Mouse (Mus musculus): ENCODE data around the gene Rfx4. TPM values are rescaled to one million over a fixed set of nuclear protein-coding genes. Genes with fewer than 3 reads are reported as not detected.

Rfx4 gene
- polyA plus RNA-seq, 1 experiment from 2014 or later, result 0.14 TPM

GRCm38 (mm10) chr10:84858806-84859496, 103.1 kb downstream of the Rfx4 start:
- no peak for ATAC-seq (replicated peaks; ENCODE audit: low FRiP score)
- Histone ChIP-seq H3K4me1 (0 out of 2 replicates have a peak, but pooled peaks cover 7% of the 10 kb centered on the region), H3K4me3 (replicated peaks) (no peak overlapping the region), H3K27ac (no peak overlapping the region), H3K36me3 (no peaks in the 10 kb centered on the region), H3K27me3 (peaks cover 5% of the 10 kb centered on the region; the same call in 1 of the 2 replicates), H3K9ac (no peak overlapping the region), H3K9me3 (replicated peaks) (no peaks in the 10 kb centered on the region), H3K4me2 (no peak overlapping the region; the same call in 1 of the 2 replicates)
- 23% methylated on average over 14 of the region's 14 CpGs for WGBS

DNA sequence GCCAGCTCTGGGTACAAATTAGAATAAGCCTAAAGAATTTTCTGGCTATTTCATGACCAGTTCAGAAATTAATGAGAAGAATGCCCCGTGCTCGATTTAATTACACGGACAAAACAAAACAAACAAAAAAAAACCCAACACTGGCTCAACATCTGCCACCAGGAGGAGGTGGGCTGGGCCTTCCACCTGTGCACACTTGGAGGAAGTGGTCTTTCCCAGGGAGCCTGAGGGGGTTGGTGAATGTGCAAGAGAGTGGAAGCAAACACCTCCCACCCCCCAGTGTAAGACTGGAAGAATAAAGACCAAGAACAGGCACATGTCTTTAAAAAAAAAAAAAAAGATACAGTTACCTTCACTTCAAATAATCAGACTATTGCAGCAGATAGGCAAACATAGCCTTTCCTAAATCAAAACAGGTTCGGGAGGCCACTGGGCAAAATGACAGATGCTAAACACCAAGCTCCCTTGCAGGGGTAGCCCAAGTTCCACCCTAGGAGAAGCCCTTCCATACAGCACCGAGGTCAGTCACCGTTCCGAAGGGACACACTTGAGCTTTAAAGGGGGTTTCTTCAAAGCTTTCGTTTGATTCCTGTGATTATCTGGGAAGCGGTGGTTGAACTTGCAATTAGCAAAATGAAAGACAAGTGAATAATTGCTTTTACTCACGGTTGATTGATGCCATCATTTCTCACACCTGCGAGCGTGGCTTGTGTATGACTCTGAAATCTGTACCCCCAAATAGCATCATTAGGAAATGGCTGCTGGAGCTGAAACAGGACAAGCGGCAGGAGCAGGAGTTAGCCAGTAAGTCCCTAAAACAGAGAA, 103.9 kb downstream of the Rfx4 start:
- Histone ChIP-seq H3K27ac (no peak overlapping the region), H3K4me3 (replicated peaks) (no peak overlapping the region)
- 40% methylated on average over 13 of the region's 13 CpGs for WGBS

DNA sequence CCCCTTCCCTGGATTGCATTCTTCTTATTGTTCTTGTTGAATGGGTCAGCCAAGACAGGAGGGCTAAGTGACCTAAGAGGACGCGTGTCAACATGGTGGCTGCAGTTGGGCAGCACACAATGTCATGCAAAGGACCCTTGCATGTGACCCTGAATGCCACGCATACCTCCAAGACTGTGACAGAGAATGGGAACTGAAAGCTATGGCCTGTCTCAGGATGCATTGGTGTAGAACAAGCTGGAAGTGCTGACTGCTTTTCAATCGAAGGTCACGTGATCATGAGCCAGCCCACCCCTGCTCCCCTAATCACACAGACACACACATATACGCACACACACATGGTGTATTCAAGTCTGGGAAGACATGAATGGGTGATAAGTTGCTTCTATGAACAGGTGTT, 107.6 kb downstream of the Rfx4 start:
- ATAC-seq (replicated peaks; ENCODE audit: low FRiP score), result no peak

More for the DNA sequence above, 103.9 kb downstream of the Rfx4 start:
- H3K27me3 ChIP-seq, result peaks cover 5% of the 10 kb centered on the region; the same call in 1 of the 2 replicates
- 0 out of 2 replicates have a peak, but pooled peaks cover 7% of the 10 kb centered on the region for H3K4me1 ChIP-seq
- ATAC-seq (replicated peaks; ENCODE audit: low FRiP score), result no peak
- H3K36me3 ChIP-seq, result no peaks in the 10 kb centered on the region
- H3K4me2 ChIP-seq, result no peak overlapping the region
- no peak overlapping the region for H3K9ac ChIP-seq
- H3K9me3 ChIP-seq (replicated peaks), result no peaks in the 10 kb centered on the region

GRCm38 (mm10) chr10:84867577-84867976, 111.7 kb downstream of the Rfx4 start:
- no peak overlapping the region for H3K4me3 ChIP-seq (replicated peaks)
- H3K4me1 ChIP-seq, result no peaks in the 10 kb centered on the region
- no peaks in the 10 kb centered on the region for H3K36me3 ChIP-seq
- no peak overlapping the region for H3K4me2 ChIP-seq
- H3K9ac ChIP-seq, result no peak overlapping the region
- H3K9me3 ChIP-seq (replicated peaks), result no peaks in the 10 kb centered on the region
- no peak for ATAC-seq (replicated peaks; ENCODE audit: low FRiP score)
- H3K27me3 ChIP-seq, result no peaks in the 10 kb centered on the region
- H3K27ac ChIP-seq, result no peak overlapping the region
- 84% methylated on average over 7 of the region's 7 CpGs for WGBS

More for the DNA sequence above, 107.6 kb downstream of the Rfx4 start:
- WGBS, result 93% methylated on average over 6 of the region's 6 CpGs
- Histone ChIP-seq H3K27ac (no peak overlapping the region), H3K4me2 (no peak overlapping the region), H3K36me3 (no peaks in the 10 kb centered on the region), H3K4me1 (0 out of 2 replicates have a peak, but pooled peaks cover 7% of the 10 kb centered on the region), H3K27me3 (peaks cover 5% of the 10 kb centered on the region; the same call in 1 of the 2 replicates), H3K4me3 (replicated peaks) (no peak overlapping the region), H3K9me3 (replicated peaks) (no peaks in the 10 kb centered on the region), H3K9ac (no peak overlapping the region)

DNA sequence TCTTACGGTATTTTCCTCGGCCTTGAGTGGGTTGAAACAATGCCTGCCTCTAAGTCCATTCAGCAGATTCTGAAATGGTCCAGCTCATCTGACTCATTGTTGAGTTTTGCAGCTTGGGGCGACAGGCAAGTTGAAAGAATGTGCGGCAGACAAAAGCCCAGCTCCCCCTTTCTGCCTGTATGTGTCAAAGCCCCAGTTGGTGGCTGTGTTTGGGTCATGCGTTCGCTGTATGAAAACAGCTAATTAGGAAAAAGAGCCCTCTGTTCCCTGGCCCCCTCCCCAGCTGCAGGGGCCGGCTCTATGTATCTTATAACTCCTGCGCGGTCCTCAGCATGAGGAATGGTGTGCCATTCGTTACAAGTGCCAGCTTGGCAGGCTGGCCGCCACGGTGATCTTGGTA, 115.4 kb downstream of the Rfx4 start:
- H3K9me3 ChIP-seq (replicated peaks), result no peaks in the 10 kb centered on the region
- H3K36me3 ChIP-seq, result no peaks in the 10 kb centered on the region
- WGBS, result 75% methylated on average over 12 of the region's 12 CpGs
- H3K27me3 ChIP-seq, result no peaks in the 10 kb centered on the region
- H3K4me2 ChIP-seq, result no peak overlapping the region
- ATAC-seq (replicated peaks; ENCODE audit: low FRiP score), result no peak
- no peak overlapping the region for H3K4me3 ChIP-seq (replicated peaks)
- no peak overlapping the region for H3K27ac ChIP-seq
- no peak overlapping the region for H3K9ac ChIP-seq
- H3K4me1 ChIP-seq, result no peaks in the 10 kb centered on the region

GRCm38 (mm10) chr10:84871921-84872320, 116.1 kb downstream of the Rfx4 start:
- no peaks in the 10 kb centered on the region for H3K36me3 ChIP-seq
- WGBS, result 44% methylated on average over 4 of the region's 4 CpGs

DNA sequence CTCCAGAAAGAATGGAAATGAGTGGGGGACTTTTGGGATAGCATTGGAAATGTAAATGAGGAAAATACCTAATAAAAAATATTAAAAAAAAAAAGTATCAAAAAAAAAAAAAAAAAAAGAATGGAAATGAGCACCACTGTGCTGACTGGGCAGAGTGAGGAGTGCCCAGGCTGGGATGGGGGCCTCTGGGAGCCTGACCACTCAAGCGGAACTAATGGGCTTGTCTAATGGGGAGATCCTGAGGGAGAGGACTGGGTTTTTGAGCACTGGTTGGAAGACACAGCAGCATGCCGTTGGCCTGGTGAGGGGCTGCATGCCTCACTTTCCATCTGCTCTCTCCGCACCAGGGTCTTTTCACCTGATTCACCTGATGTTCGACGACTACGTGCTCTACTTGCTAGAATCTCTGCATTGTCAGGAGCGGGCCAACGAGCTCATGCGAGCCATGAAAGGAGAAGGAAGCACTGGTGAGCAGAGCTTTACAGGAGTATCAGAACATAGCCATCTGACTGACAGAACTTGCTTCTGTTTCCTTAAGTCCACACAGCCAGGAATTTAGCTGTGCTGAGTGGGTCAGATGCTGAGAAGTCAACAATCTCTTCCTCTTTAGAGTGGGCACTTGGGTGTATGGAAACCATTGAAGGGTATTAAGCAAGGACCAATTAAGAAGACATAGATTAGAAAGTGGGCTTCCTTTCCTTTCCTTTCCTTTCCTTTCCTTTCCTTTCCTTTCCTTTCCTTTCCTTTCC, 124.1 kb downstream of the Rfx4 start:
- H3K4me2 ChIP-seq, result no peak overlapping the region

More at GRCm38 (mm10) chr10:84871921-84872320, 116.1 kb downstream of the Rfx4 start:
- Histone ChIP-seq H3K27me3 (no peaks in the 10 kb centered on the region), H3K4me2 (no peak overlapping the region), H3K4me1 (no peaks in the 10 kb centered on the region), H3K4me3 (replicated peaks) (no peak overlapping the region), H3K9me3 (replicated peaks) (no peaks in the 10 kb centered on the region), H3K27ac (no peak overlapping the region), H3K9ac (no peak overlapping the region)
- no peak for ATAC-seq (replicated peaks; ENCODE audit: low FRiP score)

GRCm38 (mm10) chr10:84882528-84882927, 126.7 kb downstream of the Rfx4 start:
- no peak overlapping the region for H3K4me3 ChIP-seq (replicated peaks)
- no peak overlapping the region for H3K27ac ChIP-seq
- H3K9ac ChIP-seq, result no peak overlapping the region
- no peak overlapping the region for H3K4me2 ChIP-seq
- no peaks in the 10 kb centered on the region for H3K27me3 ChIP-seq
- no peaks in the 10 kb centered on the region for H3K9me3 ChIP-seq (replicated peaks)
- WGBS, result 87% methylated on average over 2 of the region's 2 CpGs
- peaks cover 19% of the 10 kb centered on the region for H3K4me1 ChIP-seq
- no peak for ATAC-seq (replicated peaks; ENCODE audit: low FRiP score)
- H3K36me3 ChIP-seq, result no peaks in the 10 kb centered on the region

More for the DNA sequence above, 124.1 kb downstream of the Rfx4 start:
- ATAC-seq (replicated peaks; ENCODE audit: low FRiP score), result peak; percentile 74
- WGBS, result 62% methylated on average over 9 of the region's 9 CpGs
- H3K9ac ChIP-seq, result no peak overlapping the region
- no peaks in the 10 kb centered on the region for H3K9me3 ChIP-seq (replicated peaks)
- H3K36me3 ChIP-seq, result no peaks in the 10 kb centered on the region
- no peak overlapping the region for H3K4me3 ChIP-seq (replicated peaks)
- H3K4me1 ChIP-seq, result peaks cover 6% of the 10 kb centered on the region; the same call in 1 of the 2 replicates
- no peak overlapping the region for H3K27ac ChIP-seq
- H3K27me3 ChIP-seq, result no peaks in the 10 kb centered on the region

GRCm38 (mm10) chr10:84885341-84885884, 129.6 kb downstream of the Rfx4 start:
- no peaks in the 10 kb centered on the region for H3K9me3 ChIP-seq (replicated peaks)
- WGBS, result 49% methylated on average over 5 of the region's 5 CpGs
- no peak for ATAC-seq (replicated peaks; ENCODE audit: low FRiP score)
- no peak overlapping the region for H3K9ac ChIP-seq
- no peak overlapping the region for H3K4me3 ChIP-seq (replicated peaks)
- H3K27ac ChIP-seq, result peak overlapping the region; percentile 84
- H3K4me2 ChIP-seq, result no peak overlapping the region
- H3K36me3 ChIP-seq, result no peaks in the 10 kb centered on the region
- H3K4me1 ChIP-seq, result peaks cover 12% of the 10 kb centered on the region
- no peaks in the 10 kb centered on the region for H3K27me3 ChIP-seq

- Histone ChIP-seq H3K4me1 (peaks cover 12% of the 10 kb centered on the region), H3K4me3 (replicated peaks) (peak overlapping the region; percentile 24), H3K36me3 (no peaks in the 10 kb centered on the region), H3K9me3 (replicated peaks) (no peaks in the 10 kb centered on the region), H3K27ac (peak overlapping the region; percentile 84), H3K9ac (0 out of 2 replicates have a peak overlapping the region, but pooled peaks have one; percentile 5), H3K27me3 (no peaks in the 10 kb centered on the region), H3K4me2 (peak overlapping the region; percentile 50)
- 11% methylated on average over 6 of the region's 6 CpGs for WGBS
- ATAC-seq (replicated peaks; ENCODE audit: low FRiP score), result peak; percentile 88
Measured at GRCm38 (mm10) chr10:84886221-84886627, 130.4 kb downstream of the Rfx4 start.

DNA sequence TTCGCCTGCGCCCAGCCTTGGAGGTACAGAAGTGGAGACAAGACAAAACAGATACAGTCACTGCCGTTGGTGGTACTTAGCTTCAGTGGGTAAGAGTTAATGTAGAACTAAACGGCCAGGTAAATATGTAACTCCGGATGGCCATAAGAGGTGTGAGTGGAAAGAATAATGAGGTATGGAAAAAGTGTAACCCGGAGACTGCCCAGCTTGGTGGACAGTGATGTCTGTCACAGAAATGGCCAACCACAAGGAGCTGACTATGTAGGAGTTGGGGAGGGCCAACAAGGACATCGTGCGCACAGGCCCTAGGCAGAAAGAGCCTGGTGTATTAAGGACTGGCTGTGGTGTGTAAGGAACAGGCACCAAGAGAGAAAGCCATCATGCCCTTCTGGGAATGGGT, 130.9 kb downstream of the Rfx4 start:
- H3K4me2 ChIP-seq, result peak overlapping the region; percentile 50
- WGBS, result 61% methylated on average over 8 of the region's 8 CpGs
- ATAC-seq (replicated peaks; ENCODE audit: low FRiP score), result peak; percentile 82
- no peak overlapping the region for H3K9ac ChIP-seq
- peak overlapping the region; percentile 24; the same call in 1 of the 2 replicates for H3K4me3 ChIP-seq (replicated peaks)
- no peaks in the 10 kb centered on the region for H3K9me3 ChIP-seq (replicated peaks)
- H3K36me3 ChIP-seq, result no peaks in the 10 kb centered on the region
- no peaks in the 10 kb centered on the region for H3K27me3 ChIP-seq
- H3K4me1 ChIP-seq, result peaks cover 12% of the 10 kb centered on the region
- peak overlapping the region; percentile 84 for H3K27ac ChIP-seq
